Mouse (Mus musculus) retina, postnatal 1 day (tissue): Measurements from ENCODE around the gene Actn4.

Source experiments
- DNase-seq: peaks from one replicate; pipeline ENCODE4 v3.0.0-alpha.2; 2012

Actn4 gene

GRCm38 (mm10) chr7:28949298-28949697, 12.8 kb downstream of the Actn4 start:
- DNase-seq: no peak

- DNase-seq: no peak
These were observed 13.4 kb downstream of the Actn4 start for GRCm38 (mm10) chr7:28948746-28949145.

- DNase-seq: no peak
These were observed 15.9 kb downstream of the Actn4 start for GRCm38 (mm10) chr7:28946271-28946610.

GRCm38 (mm10) chr7:28945416-28946270, 16.5 kb downstream of the Actn4 start:
- peak; percentile 35 for DNase-seq

- peak; percentile 44 for DNase-seq
These were observed 17.3 kb downstream of the Actn4 start for GRCm38 (mm10) chr7:28944756-28945415.

- DNase-seq: no peak
These were observed 18.5 kb downstream of the Actn4 start for GRCm38 (mm10) chr7:28943451-28944180.

GRCm38 (mm10) chr7:28941542-28941941, 20.6 kb downstream of the Actn4 start:
- no peak for DNase-seq

- DNase-seq: no peak
These were observed 21.0 kb downstream of the Actn4 start for GRCm38 (mm10) chr7:28941129-28941528.

- no peak for DNase-seq
These were observed 22.5 kb downstream of the Actn4 start for GRCm38 (mm10) chr7:28939418-28940183.

GRCm38 (mm10) chr7:28938654-28939053, 23.5 kb downstream of the Actn4 start:
- no peak for DNase-seq

- no peak for DNase-seq
These were observed 25.4 kb downstream of the Actn4 start for GRCm38 (mm10) chr7:28936787-28937186.

GRCm38 (mm10) chr7:28933825-28934224, 28.3 kb downstream of the Actn4 start:
- no peak for DNase-seq

GRCm38 (mm10) chr7:28932421-28933041, 29.6 kb downstream of the Actn4 start:
- DNase-seq: no peak

GRCm38 (mm10) chr7:28931695-28932039, 30.5 kb downstream of the Actn4 start:
- no peak for DNase-seq

- no peak for DNase-seq
These were observed 31.0 kb downstream of the Actn4 start for GRCm38 (mm10) chr7:28931032-28931694.

GRCm38 (mm10) chr7:28930320-28931031, 31.7 kb downstream of the Actn4 start:
- no peak for DNase-seq

GRCm38 (mm10) chr7:28929381-28929780, 32.8 kb downstream of the Actn4 start:
- DNase-seq: no peak

- no peak for DNase-seq
These were observed 36.0 kb downstream of the Actn4 start for GRCm38 (mm10) chr7:28926172-28926571.

- DNase-seq: peak; percentile 37
These were observed 36.8 kb downstream of the Actn4 start for GRCm38 (mm10) chr7:28925317-28925716.

GRCm38 (mm10) chr7:28924802-28925201, 37.3 kb downstream of the Actn4 start:
- no peak for DNase-seq

- DNase-seq: peak; percentile 80
These were observed 38.3 kb downstream of the Actn4 start for GRCm38 (mm10) chr7:28923865-28924291.
